Mouse (Mus musculus) kidney, embryonic 16.5 days (tissue): ENCODE data around the gene Olfr709-ps1. TPM values are rescaled to one million over a fixed set of nuclear protein-coding genes. Genes with fewer than 3 reads are reported as not detected.

Experiments
- polyA plus RNA-seq: library from polyadenylated mRNA; unstranded; fragments of >200 nt; fragmentation: Nextera tagmentation; extraction: Ambion mirVana; gene quantifications from 2 replicates; pipeline ENCODE4 v1.2.1, GENCODE M21; 2015

Olfr709-ps1 gene
- polyA plus RNA-seq, 1 experiment from 2014 or later = not detected

Other genes starting within 250 kb of the Olfr709-ps1 start
- gene Olfr694, start 240.4 kb downstream of the Olfr709-ps1 start, polyA plus RNA-seq = not detected in 2 replicates
- gene Olfr695, start 215.8 kb downstream of the Olfr709-ps1 start, polyA plus RNA-seq = not detected in 2 replicates
- not detected in 2 replicates for gene Olfr697, start 189.8 kb downstream of the Olfr709-ps1 start, polyA plus RNA-seq
- gene Olfr698, start 176.8 kb downstream of the Olfr709-ps1 start, polyA plus RNA-seq = not detected in 2 replicates
- not detected in 2 replicates for gene Olfr699, start 139.0 kb downstream of the Olfr709-ps1 start, polyA plus RNA-seq
- not detected in 2 replicates for gene Olfr700, start 123.4 kb downstream of the Olfr709-ps1 start, polyA plus RNA-seq
- not detected in 2 replicates for gene Olfr701, start 118.1 kb downstream of the Olfr709-ps1 start, polyA plus RNA-seq
- not detected in 2 replicates for gene Olfr702, start 98.3 kb downstream of the Olfr709-ps1 start, polyA plus RNA-seq
- gene Olfr703, start 88.9 kb downstream of the Olfr709-ps1 start, polyA plus RNA-seq = not detected in 2 replicates
- gene Olfr704, start 69.0 kb downstream of the Olfr709-ps1 start, polyA plus RNA-seq = not detected in 2 replicates
- gene Olfr705, start 55.3 kb downstream of the Olfr709-ps1 start, polyA plus RNA-seq = not detected in 2 replicates
- gene Olfr706, start 44.1 kb downstream of the Olfr709-ps1 start, polyA plus RNA-seq = not detected in 2 replicates
- gene Olfr707, start 31.0 kb downstream of the Olfr709-ps1 start, polyA plus RNA-seq = not detected in 2 replicates
- gene Olfr1532-ps1, start 24.2 kb downstream of the Olfr709-ps1 start, polyA plus RNA-seq = not detected in 2 replicates
- not detected in 2 replicates for gene Olfr710, start 16.1 kb upstream of the Olfr709-ps1 start, polyA plus RNA-seq
- gene Olfr6, start 31.7 kb upstream of the Olfr709-ps1 start, polyA plus RNA-seq = not detected in 2 replicates
- not detected in 2 replicates for gene Olfr711, start 43.2 kb upstream of the Olfr709-ps1 start, polyA plus RNA-seq
- not detected in 2 replicates for gene Olfr2, start 73.9 kb upstream of the Olfr709-ps1 start, polyA plus RNA-seq
- gene Olfr713, start 99.0 kb upstream of the Olfr709-ps1 start, polyA plus RNA-seq = not detected in 2 replicates
- not detected in 2 replicates for gene Olfr714, start 138.8 kb upstream of the Olfr709-ps1 start, polyA plus RNA-seq
- not detected in 2 replicates for gene Olfr17, start 161.0 kb upstream of the Olfr709-ps1 start, polyA plus RNA-seq
- gene Olfr715b, start 178.2 kb upstream of the Olfr709-ps1 start, polyA plus RNA-seq = not detected in 2 replicates
- gene Olfr715, start 198.9 kb upstream of the Olfr709-ps1 start, polyA plus RNA-seq = not detected in 2 replicates
- not detected in 2 replicates for gene Olfr716, start 206.1 kb upstream of the Olfr709-ps1 start, polyA plus RNA-seq
- not detected in 2 replicates for gene Nlrp14, start 234.8 kb upstream of the Olfr709-ps1 start, polyA plus RNA-seq